Mouse (Mus musculus) embryonic facial prominence, embryonic 15.5 days (tissue): ENCODE results near the gene Gse1. TPM values are rescaled to one million over a fixed set of nuclear protein-coding genes. Genes with fewer than 3 reads are reported as not detected.

Experiments used
- ATAC-seq: fragments of 200-750 bp; cut with Nextera tagmentation; 2 replicates; pipeline ENCODE4 v1.8.0; 2017; ENCODE audit warnings: low read depth, moderate TSS enrichment; ENCODE audit not compliant: insufficient number of reproducible peaks, low FRiP score, low TSS enrichment
- H3K27ac ChIP-seq: fragments of 300-500 bp; sonication (generic); replicated peaks from 2 replicates; pipeline ENCODE4 v1.5.1; 2015; ENCODE audit warnings: mild to moderate bottlenecking, inconsistent platforms
- H3K27me3 ChIP-seq: fragments of 300-500 bp; sonication (generic); 2 replicates; pipeline ENCODE4 v1.6.1; 2015; ENCODE audit warnings: inconsistent platforms
- H3K36me3 ChIP-seq: fragments of 300-500 bp; sonication (generic); 2 replicates; pipeline ENCODE4 v1.6.1; 2015; ENCODE audit warnings: mild to moderate bottlenecking, inconsistent platforms
- H3K4me1 ChIP-seq: fragments of 300-500 bp; sonication (generic); 2 replicates; pipeline ENCODE4 v1.6.1; 2015; ENCODE audit warnings: inconsistent platforms
- H3K4me2 ChIP-seq: fragments of 300-500 bp; sonication (generic); replicated peaks from 2 replicates; pipeline ENCODE4 v1.6.1; 2015; ENCODE audit warnings: mild to moderate bottlenecking, inconsistent platforms
- H3K4me3 ChIP-seq: fragments of 300-500 bp; sonication (generic); replicated peaks from 2 replicates; pipeline ENCODE4 v1.5.1; 2015; ENCODE audit warnings: mild to moderate bottlenecking, inconsistent platforms
- H3K9ac ChIP-seq: fragments of 300-500 bp; sonication (generic); 2 replicates; pipeline ENCODE4 v1.6.1; 2015; ENCODE audit warnings: inconsistent platforms
- H3K9me3 ChIP-seq: fragments of 300-500 bp; sonication (generic); replicated peaks from 2 replicates; pipeline ENCODE4 v1.6.1; 2016; ENCODE audit warnings: inconsistent platforms
- WGBS: fragments of 180-500 bp; shearing (Covaris S2); methylation state at CpG from one replicate; pipeline ENCODE4 v1.1.7; 2015; 5-methylcytosine and 5-hydroxymethylcytosine counted together
- polyA plus RNA-seq: library from polyadenylated mRNA; unstranded; fragments of >200 nt; fragmentation: Nextera tagmentation; extraction: Ambion mirVana; gene quantifications from 2 replicates; pipeline ENCODE4 v1.2.1, GENCODE M21; 2015

Gene Gse1
- polyA plus RNA-seq, 1 experiment from 2014 or later: 11.1 TPM

DNA sequence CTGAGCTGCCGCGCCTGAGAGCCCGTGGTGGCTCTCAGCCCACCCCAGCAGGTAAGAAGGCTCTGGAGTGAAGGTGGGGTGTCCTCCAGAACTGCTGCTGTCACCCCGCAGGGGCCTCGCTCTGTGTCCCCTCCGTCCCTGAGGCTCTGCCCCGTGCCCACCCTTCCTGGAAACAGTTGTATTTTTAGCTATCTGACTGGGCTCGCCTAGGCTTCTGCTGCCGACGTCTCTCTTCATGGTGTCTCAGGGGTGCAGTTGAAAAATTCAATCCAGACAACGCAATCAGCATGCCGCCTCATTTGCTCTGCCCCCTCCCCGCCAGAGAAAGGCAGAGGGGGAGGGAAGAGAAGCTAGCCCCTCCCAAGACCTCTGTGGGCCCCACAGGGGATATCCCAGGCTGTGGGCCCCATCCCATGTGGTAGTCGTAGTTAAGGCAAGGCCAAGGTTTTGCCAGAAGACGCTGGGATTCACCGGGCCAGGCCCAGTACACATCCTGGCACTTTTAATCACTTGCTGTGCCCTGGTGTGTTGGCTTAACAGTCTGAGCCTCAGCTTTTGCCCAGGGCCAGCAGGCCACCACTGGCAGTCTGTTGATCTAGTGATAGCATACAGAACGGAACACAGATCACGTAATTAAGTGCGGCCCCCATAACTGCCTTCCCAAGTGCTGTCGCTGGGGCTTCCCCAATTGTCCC is 328.1 kb downstream of the Gse1 start:
- Histone ChIP-seq H3K36me3 (peaks cover 13% of the 10 kb centered on the region), H3K27ac (peak overlapping the region; percentile 69), H3K9me3 (no peaks in the 10 kb centered on the region), H3K4me3 (no peak overlapping the region), H3K9ac (0 out of 2 replicates have a peak overlapping the region, but pooled peaks have one; percentile 0), H3K27me3 (no peaks in the 10 kb centered on the region), H3K4me2 (0 out of 2 replicates have a peak overlapping the region, but pooled peaks have one; percentile 8), H3K4me1 (peaks cover 96% of the 10 kb centered on the region)
- 33% methylated on average over 20 of the region's 20 CpGs for WGBS
- no peak for ATAC-seq

- H3K27ac ChIP-seq: 0 out of 2 replicates have a peak overlapping the region, but pooled peaks have one; percentile 69
- no peak overlapping the region for H3K9ac ChIP-seq
- ATAC-seq: peak; percentile 2; the same call in 1 of the 2 replicates
- H3K4me1 ChIP-seq: peaks cover 98% of the 10 kb centered on the region
- no peak overlapping the region for H3K4me2 ChIP-seq
- no peaks in the 10 kb centered on the region for H3K9me3 ChIP-seq
- no peak overlapping the region for H3K4me3 ChIP-seq
- WGBS: 48% methylated on average over 15 of the region's 15 CpGs
- H3K36me3 ChIP-seq: peaks cover 13% of the 10 kb centered on the region
- H3K27me3 ChIP-seq: no peaks in the 10 kb centered on the region
Measured at GRCm38 (mm10) chr8:120557170-120557965, 329.1 kb downstream of the Gse1 start.

- peaks cover 98% of the 10 kb centered on the region for H3K4me1 ChIP-seq
- H3K9me3 ChIP-seq: no peaks in the 10 kb centered on the region
- no peak overlapping the region for H3K9ac ChIP-seq
- H3K4me2 ChIP-seq: no peak overlapping the region
- 59% methylated on average over 4 of the region's 4 CpGs for WGBS
- H3K4me3 ChIP-seq: no peak overlapping the region
- H3K27me3 ChIP-seq: no peaks in the 10 kb centered on the region
- H3K36me3 ChIP-seq: peaks cover 13% of the 10 kb centered on the region
- ATAC-seq: no peak
- H3K27ac ChIP-seq: no peak overlapping the region
Measured at GRCm38 (mm10) chr8:120558162-120558561, 329.9 kb downstream of the Gse1 start.

DNA sequence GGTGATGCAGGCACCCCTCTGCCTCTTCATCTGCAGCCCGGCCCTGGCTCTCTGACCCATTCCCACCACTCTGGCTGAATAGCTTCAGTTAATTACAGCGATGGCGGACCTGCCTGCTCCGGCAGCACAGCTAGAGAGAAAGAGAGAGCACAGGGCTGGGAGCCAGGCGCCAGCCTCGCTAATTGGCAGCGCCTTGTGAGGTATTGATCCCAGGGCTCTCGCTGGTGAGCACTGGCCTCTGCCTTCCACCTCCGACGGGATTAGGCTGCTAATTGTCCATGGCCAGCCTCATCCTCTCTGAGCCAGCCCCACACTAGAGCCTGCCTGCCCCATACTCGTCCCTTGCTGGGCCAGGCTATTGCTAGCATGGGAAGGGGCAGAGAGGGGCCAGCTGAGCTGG is 331.4 kb downstream of the Gse1 start:
- Histone ChIP-seq H3K4me3 (no peak overlapping the region), H3K4me1 (peaks cover 99% of the 10 kb centered on the region), H3K9me3 (no peaks in the 10 kb centered on the region), H3K27me3 (no peaks in the 10 kb centered on the region), H3K36me3 (peaks cover 1% of the 10 kb centered on the region; the same call in 1 of the 2 replicates), H3K4me2 (no peak overlapping the region), H3K27ac (no peak overlapping the region), H3K9ac (no peak overlapping the region)
- 41% methylated on average over 11 of the region's 11 CpGs for WGBS
- ATAC-seq: no peak

- Histone ChIP-seq H3K4me1 (peaks cover 99% of the 10 kb centered on the region), H3K9ac (no peak overlapping the region), H3K4me3 (no peak overlapping the region), H3K36me3 (no peaks in the 10 kb centered on the region), H3K9me3 (no peaks in the 10 kb centered on the region), H3K27me3 (no peaks in the 10 kb centered on the region), H3K27ac (no peak overlapping the region), H3K4me2 (no peak overlapping the region)
- 84% methylated on average over 5 of the region's 5 CpGs for WGBS
- no peak for ATAC-seq
Measured at GRCm38 (mm10) chr8:120560535-120560934, 332.3 kb downstream of the Gse1 start.

DNA sequence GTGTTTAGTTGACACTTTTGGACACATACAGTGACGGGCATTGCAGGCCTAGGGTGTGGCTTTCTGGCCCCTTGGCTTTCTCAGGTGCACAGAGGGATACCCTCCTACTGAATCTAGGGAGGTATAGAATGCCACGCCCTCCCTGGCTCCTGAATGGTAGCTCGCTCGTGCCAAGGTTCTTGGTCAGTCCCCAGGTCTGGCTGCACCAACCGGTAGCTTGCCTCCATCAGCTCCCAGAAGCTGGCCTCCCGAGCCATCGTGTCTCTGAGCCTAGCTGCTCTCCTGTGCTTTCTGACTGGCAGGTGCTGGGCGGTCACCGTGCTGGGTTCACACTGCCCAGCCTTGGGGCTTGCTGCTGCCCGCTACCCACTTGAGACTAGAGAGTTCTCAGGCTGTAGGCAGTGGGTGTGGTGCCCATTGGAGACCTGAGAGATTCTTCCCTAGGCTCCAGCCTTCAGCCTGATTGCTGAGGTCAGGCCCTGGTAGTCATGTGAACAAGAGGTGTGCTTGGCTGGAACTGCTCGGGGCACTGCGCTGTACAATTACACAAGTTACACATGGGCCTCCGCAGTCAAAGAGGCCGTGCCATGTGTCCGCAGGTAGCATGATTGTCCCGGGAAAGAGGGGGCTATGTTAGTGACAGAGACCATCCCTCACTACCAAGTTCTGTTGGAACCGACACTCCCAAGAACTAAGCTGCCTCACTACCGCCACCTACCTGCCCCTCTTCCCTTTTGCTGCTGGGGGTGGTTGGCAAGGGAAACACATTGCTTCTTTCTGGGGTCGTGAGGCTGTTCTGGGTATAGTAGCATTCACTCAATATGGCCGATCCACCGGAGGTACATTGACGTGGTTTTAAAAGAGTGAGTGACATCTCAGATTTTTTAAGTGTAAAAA is 333.5 kb downstream of the Gse1 start:
- no peaks in the 10 kb centered on the region for H3K27me3 ChIP-seq
- H3K4me3 ChIP-seq: no peak overlapping the region
- H3K27ac ChIP-seq: peak overlapping the region; percentile 86; the same call in 1 of the 2 replicates
- no peaks in the 10 kb centered on the region for H3K9me3 ChIP-seq
- peaks cover 98% of the 10 kb centered on the region for H3K4me1 ChIP-seq
- no peak overlapping the region for H3K9ac ChIP-seq
- 80% methylated on average over 22 of the region's 22 CpGs for WGBS
- no peak overlapping the region for H3K4me2 ChIP-seq
- peaks cover 4% of the 10 kb centered on the region for H3K36me3 ChIP-seq
- no peak for ATAC-seq

GRCm38 (mm10) chr8:120562680-120563347 is 334.6 kb downstream of the Gse1 start:
- peak overlapping the region; percentile 24; the same call in 1 of the 2 replicates for H3K4me2 ChIP-seq
- no peak for ATAC-seq
- no peak overlapping the region for H3K4me3 ChIP-seq
- peak overlapping the region; percentile 86 for H3K27ac ChIP-seq
- H3K27me3 ChIP-seq: no peaks in the 10 kb centered on the region
- peaks cover 91% of the 10 kb centered on the region for H3K4me1 ChIP-seq
- H3K9ac ChIP-seq: no peak overlapping the region
- no peaks in the 10 kb centered on the region for H3K9me3 ChIP-seq
- WGBS: 68% methylated on average over 18 of the region's 18 CpGs
- H3K36me3 ChIP-seq: peaks cover 14% of the 10 kb centered on the region

DNA sequence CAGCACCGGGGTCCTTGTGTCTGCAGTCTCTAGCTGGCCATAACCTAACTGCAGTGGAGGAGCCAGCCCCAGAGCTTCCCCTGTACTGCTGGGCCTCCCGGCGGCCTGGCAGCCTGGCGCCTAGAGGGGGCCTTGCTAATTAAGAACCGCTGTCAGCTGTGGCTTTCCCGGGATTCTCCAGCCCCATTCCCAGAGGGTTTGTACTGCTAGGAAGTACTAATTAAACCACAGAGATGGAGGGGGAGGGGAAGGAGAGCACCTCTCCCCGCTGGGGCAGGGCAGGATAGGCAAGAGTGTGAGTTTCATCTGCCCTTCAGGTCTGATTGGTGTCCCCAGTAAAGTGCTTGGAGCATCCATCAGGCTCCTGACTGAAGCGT is 335.1 kb downstream of the Gse1 start:
- Histone ChIP-seq H3K4me3 (no peak overlapping the region), H3K4me1 (peaks cover 85% of the 10 kb centered on the region), H3K4me2 (peak overlapping the region; percentile 24), H3K9ac (no peak overlapping the region), H3K27ac (peak overlapping the region; percentile 86), H3K27me3 (no peaks in the 10 kb centered on the region), H3K9me3 (no peaks in the 10 kb centered on the region), H3K36me3 (peaks cover 19% of the 10 kb centered on the region)
- 11% methylated on average over 8 of the region's 8 CpGs for WGBS
- peak; percentile 22 for ATAC-seq

DNA sequence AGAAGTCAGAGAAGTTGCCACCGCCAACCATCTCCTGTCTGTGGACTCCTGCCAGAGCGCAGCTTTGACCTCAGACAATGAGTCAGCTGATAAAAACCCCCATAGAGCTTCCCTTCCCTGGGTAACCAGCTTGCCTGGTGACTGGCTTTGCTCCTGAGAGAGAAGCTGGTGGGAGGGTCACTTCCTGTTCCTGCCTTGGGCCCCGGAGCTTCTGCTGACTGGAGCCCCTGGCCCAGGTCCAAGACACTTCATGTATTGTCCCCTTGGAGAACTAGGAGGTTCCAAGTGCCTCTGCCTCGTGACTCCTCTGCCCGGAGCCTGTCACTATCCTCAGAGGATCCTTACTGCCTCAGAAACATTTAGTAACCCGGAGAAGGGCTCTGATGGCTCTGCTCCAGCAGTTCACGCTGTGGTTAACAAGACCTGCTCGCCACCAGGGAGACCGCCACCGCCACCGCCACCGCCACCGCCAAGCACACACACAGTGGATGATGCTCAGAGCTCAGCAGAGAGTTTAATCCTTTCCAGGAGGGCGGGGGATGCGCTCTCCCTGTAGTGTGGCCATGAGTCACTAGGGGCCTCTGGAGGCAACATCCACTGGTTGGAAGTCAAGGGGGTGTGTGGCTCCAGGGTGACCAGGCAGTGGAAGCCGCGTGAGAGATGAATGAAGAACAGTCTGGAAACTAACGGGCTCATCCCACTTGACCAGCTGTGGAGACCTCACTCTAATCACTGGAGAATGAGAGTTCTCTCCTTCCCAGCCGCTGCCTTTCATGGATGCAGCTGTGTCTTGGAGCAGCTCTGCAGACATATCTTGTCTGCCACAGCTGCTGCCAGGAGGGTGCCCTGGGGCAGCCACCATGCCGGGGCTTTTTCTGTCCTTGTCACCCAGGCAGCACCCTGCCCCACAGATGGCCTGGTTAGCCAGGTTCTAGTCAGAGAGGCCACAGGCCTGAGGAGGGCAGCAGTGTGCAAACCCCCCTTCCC is 335.9 kb downstream of the Gse1 start:
- H3K27ac ChIP-seq: peak overlapping the region; percentile 86
- H3K36me3 ChIP-seq: peaks cover 27% of the 10 kb centered on the region
- peaks cover 77% of the 10 kb centered on the region for H3K4me1 ChIP-seq
- no peaks in the 10 kb centered on the region for H3K9me3 ChIP-seq
- H3K27me3 ChIP-seq: no peaks in the 10 kb centered on the region
- peak; percentile 21; the same call in 1 of the 2 replicates for ATAC-seq
- peak overlapping the region; percentile 24 for H3K4me2 ChIP-seq
- WGBS: 15% methylated on average over 20 of the region's 20 CpGs
- no peak overlapping the region for H3K9ac ChIP-seq
- no peak overlapping the region; the same call in 1 of the 2 replicates for H3K4me3 ChIP-seq
